Mouse (Mus musculus) embryonic stem cell, embryonic (primary cell): ENCODE measurements around the gene Mrps26.
"Not testable (repeated sequence)": the region's sequence is repeated elsewhere in the genome, so short reads cannot be mapped to it uniquely, and the experiment has no call there.

Experiments used
- CTCF ChIA-PET, 4 experiments: fragments of 300-600 bp in 2 of 4; fragments of 350-600 bp in 2 of 4; sonication (Branson Sonifier 250); formaldehyde crosslinking; loops; one replicate each; lab custom pipeline; 2022; ENCODE audit warnings: inconsistent platforms in 2 of 4; lab: Charles Lee
- POLR2A ChIA-PET, 4 experiments: fragments of 300-600 bp in 2 of 4; fragments of 350-600 bp in 2 of 4; sonication (Branson Sonifier 250); formaldehyde crosslinking; loops; one replicate each; lab custom pipeline; 2022; ENCODE audit warnings: antibody characterized with exemption in 4 of 4, inconsistent platforms in 1 of 4; lab: Charles Lee

Mrps26 gene

GRCm38 (mm10) chr2:130564063-130564462 is 521 bp downstream of the Mrps26 start:
- ChIA-PET POLR2A (interaction anchor here in 3 of 4 experiments (0.6 to 3.3 kb wide), 47 partner anchors 8 to 596 kb away, joined by 3 to 24 read pairs (median 4); partner anchors contain the start of genes Pced1a (in 3 of the 3), Vps16 (in 3 of the 3), Ddrgk1 (in 2 of the 3) and Slc4a11 (in 2 of the 3)), CTCF (interaction anchor here in 3 of 4 experiments (0.6 to 1.9 kb wide), 28 partner anchors 11 to 646 kb away, joined by 3 to 10 read pairs (median 4); partner anchors contain the start of genes Ddrgk1 (in 1 of the 3), Fastkd5 (in 1 of the 3), Itpa (in 1 of the 3) and Pced1a (in 1 of the 3))

- ChIA-PET CTCF (no interaction called here), POLR2A (interaction anchor here in 2 of 4 experiments (0.7 to 3.3 kb wide), 3 partner anchors 15 to 299 kb away, joined by 3 to 16 read pairs (median 3); no protein-coding TSS in a partner anchor)
Observed at GRCm38 (mm10) chr2:130564983-130565382, 1.4 kb downstream of the Mrps26 start.

- CTCF ChIA-PET, result no interaction called here
- POLR2A ChIA-PET, result interaction anchor here in 2 of 4 experiments (0.6 to 1.3 kb wide), 2 partner anchors 11 to 175 kb away, joined by 3 to 4 read pairs; no protein-coding TSS in a partner anchor
Observed at GRCm38 (mm10) chr2:130568921-130569320, 5.4 kb downstream of the Mrps26 start.

GRCm38 (mm10) chr2:130569926-130570325 is 6.4 kb downstream of the Mrps26 start:
- CTCF ChIA-PET, result no interaction called here
- POLR2A ChIA-PET, result interaction anchor here in 2 of 4 experiments (0.7 to 1.3 kb wide), 2 partner anchors 10 to 131 kb away, joined by 3 read pairs; no protein-coding TSS in a partner anchor

- POLR2A ChIA-PET, result interaction anchor here in 2 of 4 experiments (0.6 to 1.0 kb wide), 2 partner anchors 89 to 526 kb away, joined by 3 to 4 read pairs; partner anchors contain the start of gene Ddrgk1 (in 1 of the 2)
- CTCF ChIA-PET, result interaction anchor here in 1 of 4 experiments (1.0 to 1.2 kb wide), 2 partner anchors 11 to 12 kb away, joined by 3 read pairs; partner anchors contain the start of gene Mrps26
Observed at GRCm38 (mm10) chr2:130574960-130575359, 11.4 kb downstream of the Mrps26 start.

GRCm38 (mm10) chr2:130575873-130576272 is 12.3 kb downstream of the Mrps26 start, which contains the start of gene Oxt:
Gene Oxt (plus strand): TSS chr2:130576173.
- ChIA-PET CTCF (interaction anchor here in 1 of 4 experiments (1.1 kb wide), 1 partner anchor 21 kb away, joined by 3 read pairs; no protein-coding TSS in a partner anchor), POLR2A (interaction anchor here in 1 of 4 experiments (0.9 to 1.0 kb wide), 3 partner anchors 8 to 88 kb away, joined by 3 read pairs; partner anchors contain the start of genes Ddrgk1 and Mrps26)

GRCm38 (mm10) chr2:130576564-130576963 is 13.0 kb downstream of the Mrps26 start:
- CTCF ChIA-PET, result not testable (repeated sequence)
- POLR2A ChIA-PET, result interaction anchor here in 1 of 4 experiments (1.0 to 1.5 kb wide), 2 partner anchors 8 to 21 kb away, joined by 3 read pairs; no protein-coding TSS in a partner anchor

GRCm38 (mm10) chr2:130577021-130577420 is 13.5 kb downstream of the Mrps26 start:
- CTCF ChIA-PET, result interaction anchor here in 2 of 4 experiments (0.6 to 0.9 kb wide), 2 partner anchors 165 to 190 kb away, joined by 3 to 6 read pairs; no protein-coding TSS in a partner anchor
- POLR2A ChIA-PET, result interaction anchor here in 3 of 4 experiments (0.6 to 1.5 kb wide), 7 partner anchors 9 to 316 kb away, joined by 3 to 9 read pairs (median 5); partner anchors contain the start of genes Mrps26 (in 2 of the 3) and Ddrgk1 (in 1 of the 3)

GRCm38 (mm10) chr2:130577632-130578031 is 14.1 kb downstream of the Mrps26 start:
- CTCF ChIA-PET, result interaction anchor here in 2 of 4 experiments (0.6 to 0.9 kb wide), 3 partner anchors 14 to 190 kb away, joined by 3 to 6 read pairs (median 6); partner anchors contain the start of gene Mrps26 (in 1 of the 2)
- POLR2A ChIA-PET, result interaction anchor here in 3 of 4 experiments (0.6 to 1.5 kb wide), 8 partner anchors 8 to 1183 kb away, joined by 3 to 9 read pairs (median 5); partner anchors contain the start of genes Mrps26 (in 2 of the 3) and Ddrgk1 (in 1 of the 3)

GRCm38 (mm10) chr2:130578148-130578547 is 14.6 kb downstream of the Mrps26 start:
- ChIA-PET POLR2A (interaction anchor here in 3 of 4 experiments (0.7 to 1.4 kb wide), 6 partner anchors 14 to 1183 kb away, joined by 3 to 6 read pairs (median 5); partner anchors contain the start of genes Mrps26 (in 2 of the 3) and Ddrgk1 (in 1 of the 3)), CTCF (interaction anchor here in 1 of 4 experiments (0.9 kb wide), 1 partner anchor 15 kb away, joined by 6 read pairs; the partner anchor contains the start of gene Mrps26)

GRCm38 (mm10) chr2:130579791-130580190 is 16.2 kb downstream of the Mrps26 start:
- ChIA-PET POLR2A (interaction anchor here in 2 of 4 experiments (0.8 to 3.0 kb wide), 9 partner anchors 10 to 84 kb away, joined by 3 to 16 read pairs (median 4); partner anchors contain the start of genes Mrps26 (in 2 of the 2) and Ddrgk1 (in 1 of the 2)), CTCF (interaction anchor here in 2 of 4 experiments (1.0 to 2.4 kb wide), 4 partner anchors 16 to 22 kb away, joined by 3 to 8 read pairs (median 7); partner anchors contain the start of gene Mrps26 (in 1 of the 2))

GRCm38 (mm10) chr2:130581201-130581600 is 17.7 kb downstream of the Mrps26 start:
- CTCF ChIA-PET, result interaction anchor here in 2 of 4 experiments (1.2 to 2.4 kb wide), 4 partner anchors 16 to 139 kb away, joined by 3 to 8 read pairs (median 7); partner anchors contain the start of gene Mrps26 (in 1 of the 2)
- POLR2A ChIA-PET, result interaction anchor here in 3 of 4 experiments (0.7 to 3.0 kb wide), 7 partner anchors 17 to 117 kb away, joined by 3 to 16 read pairs (median 4); partner anchors contain the start of genes Ddrgk1 (in 2 of the 3), Mrps26 (in 2 of the 3), Itpa (in 1 of the 3) and Slc4a11 (in 1 of the 3)

- CTCF ChIA-PET, result interaction anchor here in 2 of 4 experiments (1.2 to 2.0 kb wide), 2 partner anchors 15 to 230 kb away, joined by 4 to 6 read pairs; no protein-coding TSS in a partner anchor
- POLR2A ChIA-PET, result interaction anchor here in 1 of 4 experiments (0.8 to 1.2 kb wide), 2 partner anchors 82 to 309 kb away, joined by 3 read pairs; partner anchors contain the start of gene Ddrgk1
Observed at GRCm38 (mm10) chr2:130582552-130582951, 19.0 kb downstream of the Mrps26 start, which contains the start of gene Avp. Gene Avp (minus strand): TSS chr2:130582554.

- ChIA-PET CTCF (interaction anchor here (0.5 to 2.0 kb wide), 8 partner anchors 13 to 1338 kb away, joined by 3 to 7 read pairs (median 4); partner anchors contain the start of gene Mrps26 (in 2 of the 4)), POLR2A (interaction anchor here in 3 of 4 experiments (0.6 to 2.2 kb wide), 7 partner anchors 8 to 452 kb away, joined by 3 to 8 read pairs (median 3); partner anchors contain the start of genes Mrps26 (in 2 of the 3), Oxt (in 1 of the 3) and Snrpb (in 1 of the 3))
Observed at GRCm38 (mm10) chr2:130583902-130584560, 20.5 kb downstream of the Mrps26 start.

GRCm38 (mm10) chr2:130586016-130586415 is 22.5 kb downstream of the Mrps26 start:
- ChIA-PET CTCF (interaction anchor here in 1 of 4 experiments (0.9 kb wide), 1 partner anchor 12 kb away, joined by 3 read pairs; no protein-coding TSS in a partner anchor), POLR2A (interaction anchor here in 1 of 4 experiments (0.6 kb wide), 1 partner anchor 9 kb away, joined by 9 read pairs; no protein-coding TSS in a partner anchor)

- POLR2A ChIA-PET, result interaction anchor here in 1 of 4 experiments (0.7 to 3.0 kb wide), 4 partner anchors 9 to 640 kb away, joined by 3 to 12 read pairs (median 4); no protein-coding TSS in a partner anchor
- CTCF ChIA-PET, result interaction anchor here in 1 of 4 experiments (0.7 to 1.6 kb wide), 2 partner anchors 9 to 803 kb away, joined by 3 to 6 read pairs; no protein-coding TSS in a partner anchor
Observed at GRCm38 (mm10) chr2:130588373-130588772, 24.8 kb downstream of the Mrps26 start.
